Mouse (Mus musculus) limb, embryonic 11.5 days (tissue): Measurements from ENCODE around the gene Ctsd. TPM values are rescaled to one million over a fixed set of nuclear protein-coding genes. Genes with fewer than 3 reads are reported as not detected.
"Not testable (repeated sequence)": the region's sequence is repeated elsewhere in the genome, so short reads cannot be mapped to it uniquely, and the experiment has no call there.

Source experiments
- ATAC-seq: fragments of 200-750 bp; cut with Nextera tagmentation; 2 replicates; pipeline ENCODE4 v1.8.0; 2017; ENCODE audit warnings: low read depth; ENCODE audit not compliant: insufficient number of reproducible peaks, low FRiP score, low TSS enrichment
- DNase-seq: peaks from one replicate; pipeline ENCODE4 v3.0.0-alpha.2; 2015; ENCODE audit warnings: low spot score
- H3K27ac ChIP-seq: fragments of 300-500 bp; sonication (generic); replicated peaks from 2 replicates; pipeline ENCODE4 v1.5.1; 2014; ENCODE audit warnings: low read depth, mild to moderate bottlenecking, low read length
- H3K27me3 ChIP-seq: fragments of 300-500 bp; sonication (generic); 2 replicates; pipeline ENCODE4 v1.6.1; 2014; ENCODE audit warnings: mild to moderate bottlenecking, low read length, mixed read lengths; ENCODE audit not compliant: control insufficient read depth, insufficient read depth
- H3K36me3 ChIP-seq: fragments of 300-500 bp; sonication (generic); 2 replicates; pipeline ENCODE4 v1.6.1; 2014; ENCODE audit warnings: mild to moderate bottlenecking, low read length, moderate library complexity, mixed read lengths; ENCODE audit not compliant: control insufficient read depth, insufficient read depth
- H3K4me1 ChIP-seq: fragments of 300-500 bp; sonication (generic); 2 replicates; pipeline ENCODE4 v1.6.1; 2014; ENCODE audit warnings: low read length, mixed read lengths; ENCODE audit not compliant: control insufficient read depth, insufficient read depth
- H3K4me2 ChIP-seq: fragments of 300-500 bp; sonication (generic); 2 replicates; pipeline ENCODE4 v1.6.1; 2014; ENCODE audit warnings: low read depth, mild to moderate bottlenecking, moderate library complexity; ENCODE audit not compliant: severe bottlenecking
- H3K4me3 ChIP-seq: fragments of 300-500 bp; sonication (generic); 2 replicates; pipeline ENCODE4 v1.5.1; 2014; ENCODE audit warnings: low read depth, low read length
- H3K9ac ChIP-seq: fragments of 300-500 bp; sonication (generic); 2 replicates; pipeline ENCODE4 v1.6.1; 2014; ENCODE audit warnings: mild to moderate bottlenecking, low read length
- H3K9me3 ChIP-seq: fragments of 300-500 bp; sonication (generic); 2 replicates; pipeline ENCODE4 v1.6.1; 2016; ENCODE audit warnings: low read length; ENCODE audit not compliant: control insufficient read depth
- WGBS: fragments of 180-500 bp; shearing (Covaris S2); extraction: QIAGEN DNeasy Blood & Tissue Kit; methylation state at CpG from one replicate; pipeline ENCODE4 v1.1.7; 2014; 5-methylcytosine and 5-hydroxymethylcytosine counted together
- polyA plus RNA-seq: library from polyadenylated mRNA; unstranded; fragments of >200 nt; fragmentation: Nextera tagmentation; extraction: Ambion mirVana; gene quantifications from 2 replicates; pipeline ENCODE4 v1.2.1, GENCODE M21; 2014

The Ctsd gene
- polyA plus RNA-seq, 1 experiment from 2014 or later = 133 TPM

DNA sequence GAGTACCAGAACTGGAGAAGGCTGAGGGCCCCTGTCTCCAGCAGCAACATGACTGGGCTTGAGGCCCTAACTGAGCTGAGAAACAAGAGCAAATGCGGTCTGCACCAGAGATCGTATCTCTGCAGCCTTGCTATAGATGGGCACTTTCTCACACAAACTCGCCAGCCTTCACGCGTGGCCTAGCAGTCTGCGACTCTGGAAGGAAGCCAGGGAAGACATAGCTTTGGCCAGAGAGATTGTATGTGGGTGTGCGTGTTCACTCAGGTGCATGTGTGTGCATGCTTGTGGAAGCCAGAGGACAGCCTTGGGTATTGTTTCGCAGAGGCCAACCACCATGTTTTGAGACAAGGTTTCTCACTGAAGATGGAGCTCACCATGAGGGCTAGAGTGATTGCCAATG, 20.8 kb upstream of the Ctsd start:
- no peak overlapping the region for H3K4me3 ChIP-seq
- no peak for DNase-seq
- 94% methylated on average over 8 of the region's 8 CpGs for WGBS

GRCm38 (mm10) chr7:142407935-142408334, 20.1 kb upstream of the Ctsd start:
- WGBS = 82% methylated on average over 4 of the region's 4 CpGs
- DNase-seq = no peak
- no peak overlapping the region for H3K9ac ChIP-seq
- no peaks in the 10 kb centered on the region for H3K4me1 ChIP-seq
- no peak overlapping the region for H3K27ac ChIP-seq
- H3K4me3 ChIP-seq = no peak overlapping the region
- no peak for ATAC-seq
- no peaks in the 10 kb centered on the region for H3K9me3 ChIP-seq
- no peaks in the 10 kb centered on the region for H3K27me3 ChIP-seq
- H3K36me3 ChIP-seq = no peaks in the 10 kb centered on the region
- H3K4me2 ChIP-seq = no peak overlapping the region

More for the DNA sequence above, 20.8 kb upstream of the Ctsd start:
- Histone ChIP-seq H3K27ac (no peak overlapping the region), H3K9me3 (no peaks in the 10 kb centered on the region), H3K9ac (no peak overlapping the region), H3K36me3 (no peaks in the 10 kb centered on the region), H3K4me1 (no peaks in the 10 kb centered on the region), H3K4me2 (no peak overlapping the region), H3K27me3 (no peaks in the 10 kb centered on the region)
- no peak for ATAC-seq

- not testable (repeated sequence) for ATAC-seq, DNase-seq
Measured at GRCm38 (mm10) chr7:142405134-142405533, 17.3 kb upstream of the Ctsd start.

GRCm38 (mm10) chr7:142403591-142403990, 15.8 kb upstream of the Ctsd start:
- Histone ChIP-seq H3K4me3 (no peak overlapping the region), H3K9ac (no peak overlapping the region), H3K27me3 (no peaks in the 10 kb centered on the region), H3K27ac (no peak overlapping the region), H3K4me1 (no peaks in the 10 kb centered on the region), H3K36me3 (no peaks in the 10 kb centered on the region), H3K4me2 (no peak overlapping the region), H3K9me3 (no peaks in the 10 kb centered on the region)
- DNase-seq (no peak), ATAC-seq (no peak)
- WGBS = 80% methylated on average over 4 of the region's 4 CpGs

More at GRCm38 (mm10) chr7:142405134-142405533, 17.3 kb upstream of the Ctsd start:
- not testable (repeated sequence) for H3K4me1 ChIP-seq, H3K9me3 ChIP-seq, H3K36me3 ChIP-seq, H3K4me3 ChIP-seq, H3K9ac ChIP-seq, H3K27me3 ChIP-seq, H3K27ac ChIP-seq, H3K4me2 ChIP-seq
- 86% methylated on average over 5 of the region's 5 CpGs for WGBS

GRCm38 (mm10) chr7:142400750-142401142, 12.9 kb upstream of the Ctsd start:
- ATAC-seq (no peak), DNase-seq (no peak)
- Histone ChIP-seq H3K4me1 (no peaks in the 10 kb centered on the region), H3K27me3 (no peaks in the 10 kb centered on the region), H3K27ac (no peak overlapping the region), H3K9ac (no peak overlapping the region), H3K36me3 (no peaks in the 10 kb centered on the region), H3K4me3 (no peak overlapping the region), H3K4me2 (no peak overlapping the region), H3K9me3 (no peaks in the 10 kb centered on the region)
- 51% methylated on average over 7 of the region's 7 CpGs for WGBS

GRCm38 (mm10) chr7:142400112-142400749, 12.4 kb upstream of the Ctsd start:
- DNase-seq (no peak), ATAC-seq (no peak)
- Histone ChIP-seq H3K9me3 (no peaks in the 10 kb centered on the region), H3K4me3 (no peak overlapping the region), H3K27ac (no peak overlapping the region), H3K4me2 (no peak overlapping the region), H3K36me3 (no peaks in the 10 kb centered on the region), H3K9ac (no peak overlapping the region), H3K27me3 (no peaks in the 10 kb centered on the region), H3K4me1 (no peaks in the 10 kb centered on the region)
- WGBS = 77% methylated on average over 7 of the region's 7 CpGs

- H3K36me3 ChIP-seq = no peaks in the 10 kb centered on the region
- WGBS = 81% methylated on average over 1 of the region's 1 CpGs
- H3K4me2 ChIP-seq = no peak overlapping the region
- H3K27me3 ChIP-seq = no peaks in the 10 kb centered on the region
- no peak overlapping the region for H3K27ac ChIP-seq
- no peak overlapping the region for H3K4me3 ChIP-seq
- ATAC-seq (no peak), DNase-seq (no peak)
- H3K9ac ChIP-seq = no peak overlapping the region
- H3K9me3 ChIP-seq = no peaks in the 10 kb centered on the region
- H3K4me1 ChIP-seq = no peaks in the 10 kb centered on the region
Measured at GRCm38 (mm10) chr7:142399250-142399649, 11.4 kb upstream of the Ctsd start.

- H3K4me1 ChIP-seq = no peaks in the 10 kb centered on the region
- no peak overlapping the region for H3K4me3 ChIP-seq
- WGBS = 48% methylated on average over 2 of the region's 2 CpGs
- no peak overlapping the region for H3K27ac ChIP-seq
- H3K4me2 ChIP-seq = no peak overlapping the region
- no peak overlapping the region for H3K9ac ChIP-seq
- H3K36me3 ChIP-seq = no peaks in the 10 kb centered on the region
- no peaks in the 10 kb centered on the region for H3K27me3 ChIP-seq
- ATAC-seq = no peak
- no peak for DNase-seq
- H3K9me3 ChIP-seq = no peaks in the 10 kb centered on the region
Measured at GRCm38 (mm10) chr7:142398052-142398451, 10.2 kb upstream of the Ctsd start.

GRCm38 (mm10) chr7:142396611-142397010, 8.8 kb upstream of the Ctsd start:
- H3K9me3 ChIP-seq = no peaks in the 10 kb centered on the region
- H3K9ac ChIP-seq = no peak overlapping the region
- 97% methylated on average over 1 of the region's 1 CpGs for WGBS

More at GRCm38 (mm10) chr7:142396611-142397010, 8.8 kb upstream of the Ctsd start:
- H3K27me3 ChIP-seq = no peaks in the 10 kb centered on the region
- DNase-seq (no peak), ATAC-seq (no peak)
- H3K4me3 ChIP-seq = no peak overlapping the region
- no peaks in the 10 kb centered on the region for H3K36me3 ChIP-seq
- no peak overlapping the region for H3K27ac ChIP-seq
- H3K4me2 ChIP-seq = no peak overlapping the region
- H3K4me1 ChIP-seq = no peaks in the 10 kb centered on the region
